Mouse (Mus musculus) lung, adult 10 weeks (tissue): ENCODE results near the gene Rala. TPM values are rescaled to one million over a fixed set of nuclear protein-coding genes. Genes with fewer than 3 reads are reported as not detected.

Source experiments
- polyA plus RNA-seq: library from polyadenylated mRNA; stranded (reverse); fragments of 350-450 nt; fragmentation: Illumina TruSeq; extraction: RNeasy Lipid Tissue Mini Kit (QIAGEN cat#74804); gene quantifications from one replicate; pipeline ENCODE4 v1.2.3, GENCODE M21; 2014; ENCODE audit warnings: low read depth, low replicate concordance; ENCODE audit not compliant: insufficient read depth

The Rala gene
- polyA plus RNA-seq = 40.0 TPM

GRCm38 (mm10) chr13:17944078-17944917, at the start of gene Rala:
Gene Rala (minus strand): TSS chr13:17944239.

GRCm38 (mm10) chr13:17992697-17993514, 48.9 kb upstream of the Rala start, which contains the start of gene Yae1d1:
Gene Yae1d1 (minus strand): TSS chr13:17993349.

Other genes with a start within 250 kb of the Rala start
- gene Mplkip, start 249.0 kb downstream of the Rala start, polyA plus RNA-seq = 20.1 TPM
- gene Sugct, start 248.7 kb downstream of the Rala start, polyA plus RNA-seq = 2.6 TPM
- 10.4 TPM for gene Cdk13, start 139.1 kb downstream of the Rala start, polyA plus RNA-seq
- gene Yae1d1, start 49.1 kb upstream of the Rala start, polyA plus RNA-seq = 25.5 TPM